Mouse (Mus musculus) ZHBTc4 (cell line): Measurements from ENCODE around the gene Entpd5.

Source experiments
- DNase-seq: peaks from one replicate; pipeline ENCODE4 v3.0.0-alpha.2; 2011; ENCODE audit warnings: low read depth, low spot score

The Entpd5 gene

DNA sequence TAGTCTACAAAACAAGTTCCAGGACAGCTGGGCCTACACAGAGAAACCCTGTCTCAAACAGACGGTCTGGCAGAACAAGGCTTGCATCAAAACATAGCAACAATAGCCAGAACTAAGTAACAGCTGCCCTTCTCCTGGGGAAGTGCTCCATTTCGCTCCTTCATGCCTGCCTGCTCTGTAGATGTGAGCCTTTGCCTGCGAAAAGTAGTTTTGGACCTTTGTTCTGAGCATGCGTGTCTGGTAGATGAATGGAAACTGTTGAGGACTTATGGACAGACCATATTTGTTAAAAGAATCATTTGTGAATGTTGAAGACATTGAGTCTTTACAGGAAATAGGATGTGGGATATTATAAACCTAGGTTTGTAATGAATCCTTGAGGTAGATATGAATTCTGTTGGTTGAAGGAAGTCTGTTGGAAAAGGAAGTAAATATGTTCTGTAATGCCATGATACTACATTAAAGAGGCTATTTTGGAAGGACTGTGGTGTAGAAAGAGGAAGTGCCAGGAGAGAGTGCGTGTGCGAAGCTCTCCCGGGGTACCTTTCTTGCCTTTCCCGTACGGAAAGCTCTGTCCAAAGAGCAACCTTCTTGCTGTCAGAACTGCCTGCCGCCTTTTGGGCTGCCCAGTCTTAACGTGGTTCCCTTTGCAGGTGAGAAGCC is 71.7 kb downstream of the Entpd5 start:
- DNase-seq = no peak

DNA sequence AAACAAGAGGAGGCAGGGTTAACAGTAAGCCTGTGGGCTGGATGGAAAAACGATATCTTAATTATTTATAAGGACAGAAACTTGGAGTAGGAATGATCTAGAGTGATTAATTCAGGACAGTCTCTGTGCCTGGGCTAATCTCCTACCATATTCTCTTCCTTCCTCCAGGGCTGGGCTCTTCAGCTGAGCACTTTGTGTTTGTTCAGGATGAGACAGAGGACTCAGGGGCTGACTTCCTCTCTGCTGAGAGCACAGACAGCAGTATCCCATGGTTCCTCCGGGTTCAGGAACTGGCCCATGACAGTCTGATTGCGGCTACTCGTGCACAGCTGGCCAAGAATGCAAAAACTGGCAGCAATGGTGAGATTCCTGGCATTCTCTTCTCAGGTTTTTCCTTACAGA is 81.7 kb downstream of the Entpd5 start:
- DNase-seq = no peak
